Mouse (Mus musculus): Measurements from ENCODE around the gene Srd5a1. TPM values are rescaled to one million over a fixed set of nuclear protein-coding genes. Genes with fewer than 3 reads are reported as not detected.

The Srd5a1 gene
- total RNA-seq, 2 experiments from 2014 or later: 2.4 to 2.5 TPM

- intact Hi-C loops (cut with DNase I): loop anchor here (5.0 kb wide), 1 partner anchor 38 kb away; no protein-coding TSS in a partner anchor
- DNase-seq: peak in 1 of 2 experiments; percentile 61
Measured at GRCm38 (mm10) chr13:69545019-69545418, 66.2 kb downstream of the Srd5a1 start.

GRCm38 (mm10) chr13:69543595-69543994 lies 67.6 kb downstream of the Srd5a1 start:
- intact Hi-C loops (cut with DNase I): no loop called here
- DNase-seq: no peak

GRCm38 (mm10) chr13:69542571-69543352 lies 68.5 kb downstream of the Srd5a1 start:
- peak; percentile 77 to 79 for DNase-seq
- intact Hi-C loops (cut with DNase I): no loop called here

GRCm38 (mm10) chr13:69541776-69542175 lies 69.5 kb downstream of the Srd5a1 start:
- intact Hi-C loops (cut with DNase I): no loop called here
- peak; percentile 53 for DNase-seq

- intact Hi-C loops (cut with DNase I): no loop called here
- DNase-seq: no peak
Measured at GRCm38 (mm10) chr13:69541209-69541608, 70.0 kb downstream of the Srd5a1 start.

- no peak for DNase-seq
- intact Hi-C loops (cut with DNase I): no loop called here
Measured at GRCm38 (mm10) chr13:69538327-69538726, 72.9 kb downstream of the Srd5a1 start.

GRCm38 (mm10) chr13:69537366-69537765 lies 73.9 kb downstream of the Srd5a1 start:
- intact Hi-C loops (cut with DNase I): no loop called here
- no peak for DNase-seq

GRCm38 (mm10) chr13:69536021-69536420 lies 75.2 kb downstream of the Srd5a1 start:
- intact Hi-C loops (cut with DNase I): no loop called here
- DNase-seq: no peak

GRCm38 (mm10) chr13:69534654-69535551 lies 76.3 kb downstream of the Srd5a1 start:
- peak; percentile 97 to 98 for DNase-seq
- intact Hi-C loops (cut with DNase I): loop anchor here (5.0 kb wide), 1 partner anchor 77 kb away; the partner anchor contains the start of gene Srd5a1

- intact Hi-C loops (cut with DNase I): loop anchor here (5.0 kb wide), 1 partner anchor 78 kb away; the partner anchor contains the start of gene Srd5a1
- no peak for DNase-seq
Measured at GRCm38 (mm10) chr13:69534334-69534653, 76.9 kb downstream of the Srd5a1 start, which contains the start of gene Tent4a. Gene Tent4a (minus strand): TSS chr13:69534617.

- DNase-seq: peak; percentile 66 to 67
- intact Hi-C loops (cut with DNase I): loop anchor here (5.0 kb wide), 1 partner anchor 79 kb away; the partner anchor contains the start of gene Srd5a1
Measured at GRCm38 (mm10) chr13:69533405-69534333, 77.6 kb downstream of the Srd5a1 start, which contains the start of gene Nsun2. Gene Nsun2 (plus strand): TSS chr13:69533746.

- no peak for DNase-seq
- intact Hi-C loops (cut with DNase I): loop anchor here (5.0 kb wide), 1 partner anchor 79 kb away; the partner anchor contains the start of gene Srd5a1
Measured at GRCm38 (mm10) chr13:69532893-69533404, 78.3 kb downstream of the Srd5a1 start.

- no peak for DNase-seq
- intact Hi-C loops (cut with DNase I): loop anchor here (5.0 kb wide), 1 partner anchor 80 kb away; the partner anchor contains the start of gene Srd5a1
Measured at GRCm38 (mm10) chr13:69532101-69532892, 78.9 kb downstream of the Srd5a1 start.

GRCm38 (mm10) chr13:69531431-69531830 lies 79.8 kb downstream of the Srd5a1 start:
- no peak for DNase-seq
- intact Hi-C loops (cut with DNase I): loop anchor here (5.0 kb wide), 1 partner anchor 81 kb away; the partner anchor contains the start of gene Srd5a1

GRCm38 (mm10) chr13:69530951-69531350 lies 80.3 kb downstream of the Srd5a1 start:
- intact Hi-C loops (cut with DNase I): loop anchor here (5.0 kb wide), 1 partner anchor 81 kb away; the partner anchor contains the start of gene Srd5a1
- no peak for DNase-seq

GRCm38 (mm10) chr13:69530156-69530555 lies 81.1 kb downstream of the Srd5a1 start:
- no peak for DNase-seq
- intact Hi-C loops (cut with DNase I): loop anchor here (5.0 kb wide), 1 partner anchor 82 kb away; the partner anchor contains the start of gene Srd5a1

GRCm38 (mm10) chr13:69528531-69528930 lies 82.7 kb downstream of the Srd5a1 start:
- intact Hi-C loops (cut with DNase I): no loop called here
- no peak for DNase-seq

- intact Hi-C loops (cut with DNase I): no loop called here
- DNase-seq: no peak
Measured at GRCm38 (mm10) chr13:69525867-69526266, 85.4 kb downstream of the Srd5a1 start.

- intact Hi-C loops (cut with DNase I): no loop called here
- DNase-seq: no peak
Measured at GRCm38 (mm10) chr13:69524158-69524530, 87.1 kb downstream of the Srd5a1 start.

All from heart, postnatal 10 days (tissue).